Mouse (Mus musculus) monocyte, adult 2 months (primary cell): ENCODE measurements around the gene 4930512M02Rik.
"Not testable (repeated sequence)": the region's sequence is repeated elsewhere in the genome, so short reads cannot be mapped to it uniquely, and the experiment has no call there.

Source experiments
- DNase-seq, 2 experiments: peaks; one replicate each; pipeline ENCODE4 v3.0.0; 2022; ENCODE audit warnings: low spot score in 2 of 2, low read depth in 1 of 2

The 4930512M02Rik gene

GRCm38 (mm10) chr11:11627735-11628134 is at the start of gene 4930512M02Rik:
Gene 4930512M02Rik (minus strand): TSS chr11:11627835.
- not testable (repeated sequence) for DNase-seq

GRCm38 (mm10) chr11:11677165-11677564 is 49.5 kb upstream of the 4930512M02Rik start:
- DNase-seq = no peak

GRCm38 (mm10) chr11:11676068-11676741 is 48.6 kb upstream of the 4930512M02Rik start:
- DNase-seq = no peak

GRCm38 (mm10) chr11:11675063-11675462 is 47.4 kb upstream of the 4930512M02Rik start:
- no peak for DNase-seq

GRCm38 (mm10) chr11:11672974-11673373 is 45.3 kb upstream of the 4930512M02Rik start:
- no peak for DNase-seq

- no peak for DNase-seq
Observed at GRCm38 (mm10) chr11:11667922-11668290, 40.3 kb upstream of the 4930512M02Rik start.

- DNase-seq = no peak
Observed at GRCm38 (mm10) chr11:11667254-11667921, 39.8 kb upstream of the 4930512M02Rik start.

DNA sequence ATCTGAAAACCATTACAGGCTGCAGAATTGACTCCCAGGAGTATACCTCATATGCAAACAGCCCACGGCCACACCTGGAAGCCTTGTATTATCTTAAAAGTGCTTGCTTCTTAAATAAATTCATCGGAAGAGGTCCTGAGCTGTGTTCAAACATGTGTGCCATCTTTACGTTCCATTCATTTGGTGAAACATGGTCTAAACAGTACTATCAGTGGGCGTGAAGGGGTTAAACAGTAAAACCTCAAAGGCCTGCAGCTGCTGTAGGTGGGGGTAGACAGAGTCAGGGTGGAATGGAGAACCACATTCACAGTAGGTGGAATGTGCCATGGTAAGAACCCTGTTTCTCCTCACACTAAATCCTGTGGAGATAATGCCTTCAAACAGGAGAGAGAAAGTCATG is 33.0 kb upstream of the 4930512M02Rik start:
- no peak for DNase-seq

GRCm38 (mm10) chr11:11658834-11659233 is 31.2 kb upstream of the 4930512M02Rik start:
- DNase-seq = no peak

- no peak for DNase-seq
Observed at GRCm38 (mm10) chr11:11657634-11658033, 30.0 kb upstream of the 4930512M02Rik start.

GRCm38 (mm10) chr11:11656995-11657530 is 29.4 kb upstream of the 4930512M02Rik start:
- DNase-seq = no peak

DNA sequence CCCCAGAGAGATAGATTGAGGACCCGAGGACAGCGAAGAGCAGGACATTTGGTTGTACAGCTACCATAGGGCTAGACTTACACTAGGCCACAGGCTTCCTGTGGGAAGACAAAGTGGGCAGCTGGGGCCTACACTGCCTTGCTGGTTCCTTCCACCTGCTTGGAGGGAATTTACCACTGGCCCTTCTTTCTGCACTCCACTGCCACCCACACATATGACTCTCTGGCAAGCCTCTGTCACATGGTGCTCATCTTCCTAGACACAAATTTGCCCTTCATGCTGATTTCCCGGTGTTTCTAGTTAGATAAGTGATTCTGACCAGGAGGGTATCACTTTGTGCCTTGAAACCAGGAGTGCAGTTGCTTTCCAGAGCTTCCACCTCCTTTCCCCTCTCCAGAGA is 28.8 kb upstream of the 4930512M02Rik start:
- DNase-seq = no peak

DNA sequence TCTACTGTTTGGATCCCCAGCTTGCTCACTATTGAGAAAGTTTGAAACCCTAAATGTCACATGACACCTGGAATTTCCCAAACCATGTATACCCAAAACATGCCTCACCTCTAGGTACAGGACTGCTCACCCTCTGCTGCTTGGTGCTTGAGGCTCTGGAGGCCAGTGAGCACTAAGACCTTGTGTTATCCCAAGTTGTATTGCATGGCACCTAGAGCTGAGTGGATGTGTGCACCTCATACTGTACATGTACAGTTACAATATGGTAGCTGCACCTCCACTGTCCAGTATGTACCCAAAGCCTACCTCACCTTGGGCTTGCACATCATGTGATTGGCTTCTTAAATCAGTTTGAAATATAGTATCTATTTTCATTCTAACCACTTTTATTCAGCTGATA is 16.7 kb upstream of the 4930512M02Rik start:
- DNase-seq = no peak

DNA sequence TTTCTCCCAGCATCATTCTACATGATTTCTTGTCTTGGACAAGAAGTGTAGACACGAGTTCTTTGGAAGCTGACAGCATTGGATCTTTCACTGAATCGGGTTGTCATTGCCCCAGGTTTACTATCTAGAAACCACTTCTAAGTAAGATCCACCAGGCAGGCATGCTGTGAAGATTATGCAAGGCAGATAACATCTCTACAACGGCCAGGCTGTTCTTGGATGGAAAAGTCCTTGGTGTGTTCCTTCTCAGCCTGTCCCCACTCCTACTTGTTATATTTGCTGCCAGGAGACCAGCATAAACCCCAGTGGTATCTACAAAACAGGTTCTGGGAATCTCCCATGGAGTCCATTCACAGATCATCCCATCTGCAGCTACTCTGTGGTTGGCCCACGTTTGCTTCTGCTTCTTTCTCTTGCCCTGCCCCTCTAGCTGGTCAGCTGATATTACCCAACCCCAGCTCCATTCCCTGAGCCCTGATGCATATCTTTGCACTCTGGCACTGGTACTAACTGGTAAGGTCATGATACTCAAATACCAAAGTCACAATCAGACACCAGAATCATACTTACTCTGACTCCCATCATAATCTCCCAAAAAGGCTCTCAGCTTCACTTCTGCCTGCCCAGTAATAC is 3.4 kb downstream of the 4930512M02Rik start:
- no peak for DNase-seq

GRCm38 (mm10) chr11:11609243-11609642 is 18.4 kb downstream of the 4930512M02Rik start:
- DNase-seq = no peak

- no peak for DNase-seq
Observed at GRCm38 (mm10) chr11:11587327-11587726, 40.3 kb downstream of the 4930512M02Rik start.

GRCm38 (mm10) chr11:11586423-11586822 is 41.2 kb downstream of the 4930512M02Rik start:
- DNase-seq = no peak

- DNase-seq = peak; percentile 28 to 48
Observed at GRCm38 (mm10) chr11:11573691-11574090, 53.9 kb downstream of the 4930512M02Rik start.

DNA sequence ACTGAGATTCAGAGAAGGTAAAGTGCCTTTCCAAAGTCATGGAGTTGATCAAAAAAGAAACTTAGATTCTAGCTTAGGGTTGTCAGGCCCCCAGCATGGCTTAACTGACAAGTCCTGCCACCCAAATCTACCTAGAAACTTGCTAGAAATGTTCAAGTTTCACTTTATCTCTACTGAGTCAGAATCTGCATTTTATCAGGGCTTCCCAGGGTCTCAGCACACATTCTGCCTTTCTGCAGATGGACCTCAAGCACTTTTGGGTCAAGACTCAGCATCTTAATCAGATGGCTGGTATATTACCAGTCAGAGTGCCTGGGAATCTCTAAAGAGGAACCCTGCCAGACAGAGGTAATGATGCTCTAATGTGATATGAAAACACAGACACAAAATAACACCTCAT is 56.9 kb downstream of the 4930512M02Rik start:
- DNase-seq = no peak

GRCm38 (mm10) chr11:11569466-11570132 is 58.0 kb downstream of the 4930512M02Rik start:
- no peak for DNase-seq

DNA sequence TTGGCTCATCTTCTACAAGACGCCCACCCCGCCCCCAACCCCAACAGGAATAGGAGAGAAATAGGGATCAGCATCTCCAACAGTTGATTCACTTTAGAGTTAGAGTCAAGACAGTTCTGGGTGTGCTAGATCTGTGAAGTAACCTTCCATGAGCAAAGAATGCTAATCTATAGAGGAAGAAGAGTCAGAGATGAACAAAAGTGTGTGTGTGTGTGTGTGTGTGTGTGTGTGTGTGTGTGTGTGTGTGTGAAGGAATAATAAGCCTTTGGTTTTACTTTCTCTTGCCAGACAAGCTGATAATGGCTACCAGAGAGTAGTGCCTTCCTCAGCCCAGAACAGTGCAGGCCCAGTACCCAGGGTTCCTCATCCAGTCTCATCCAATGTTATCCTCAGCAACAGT is 59.6 kb downstream of the 4930512M02Rik start:
- no peak for DNase-seq
